Mouse (Mus musculus) CH12.LX (cell line): Measurements from ENCODE around the gene Hebp1.

Source experiments
- CTCF ChIP-seq, 2 experiments: IDR thresholded peaks in 1 of 2; conservative IDR thresholded peaks in 1 of 2; 2 replicates each; pipeline ENCODE4 v1.5.1; 2011 to 2012; ENCODE audit warnings: low read depth in 2 of 2, low read length in 2 of 2, improper control_type of control experiment in 1 of 2, inconsistent platforms in 1 of 2, mild to moderate bottlenecking in 1 of 2, moderate library complexity in 1 of 2
- E2F4 ChIP-seq: IDR thresholded peaks from 2 replicates; pipeline ENCODE4 v1.6.1; 2011; ENCODE audit warnings: low read depth, low read length, improper control_type of control experiment; ENCODE audit not compliant: insufficient replicate concordance
- HCFC1 ChIP-seq: IDR thresholded peaks from 2 replicates; pipeline ENCODE4 v1.6.1; 2012; ENCODE audit warnings: low read depth, mild to moderate bottlenecking, inconsistent platforms, low read length, improper control_type of control experiment
- MAZ ChIP-seq: IDR thresholded peaks from 2 replicates; pipeline ENCODE4 v1.6.1; 2012; ENCODE audit warnings: low read depth, mild to moderate bottlenecking, inconsistent platforms, low read length, improper control_type of control experiment, moderate library complexity
- PAX5 ChIP-seq: IDR thresholded peaks from 2 replicates; pipeline ENCODE4 v1.6.1; 2012; ENCODE audit warnings: low read length, inconsistent platforms, mixed read lengths
- POLR2A ChIP-seq: IDR thresholded peaks from 2 replicates; pipeline ENCODE4 v1.6.1; 2011; ENCODE audit warnings: low read depth, mild to moderate bottlenecking, improper control_type of control experiment, low read length
- RAD21 ChIP-seq: IDR thresholded peaks from 2 replicates; pipeline ENCODE4 v1.6.1; 2011; ENCODE audit warnings: low read depth, mild to moderate bottlenecking, low read length, improper control_type of control experiment, moderate library complexity
- SMC3 ChIP-seq: IDR thresholded peaks from 2 replicates; pipeline ENCODE4 v1.6.1; 2011; ENCODE audit warnings: low read depth, low read length, improper control_type of control experiment
- ZC3H11A ChIP-seq: IDR thresholded peaks from 2 replicates; pipeline ENCODE4 v1.6.1; 2012; ENCODE audit warnings: low read depth, mild to moderate bottlenecking, inconsistent platforms, low read length, improper control_type of control experiment
- ZKSCAN1 ChIP-seq: IDR thresholded peaks from 2 replicates; pipeline ENCODE4 v1.6.1; 2012; ENCODE audit warnings: low read depth, inconsistent platforms, low read length, improper control_type of control experiment, borderline replicate concordance
- ZMIZ1 ChIP-seq: IDR thresholded peaks from 2 replicates; pipeline ENCODE4 v1.6.1; 2012; ENCODE audit warnings: low read depth, mild to moderate bottlenecking, inconsistent platforms, low read length, improper control_type of control experiment

DNA sequence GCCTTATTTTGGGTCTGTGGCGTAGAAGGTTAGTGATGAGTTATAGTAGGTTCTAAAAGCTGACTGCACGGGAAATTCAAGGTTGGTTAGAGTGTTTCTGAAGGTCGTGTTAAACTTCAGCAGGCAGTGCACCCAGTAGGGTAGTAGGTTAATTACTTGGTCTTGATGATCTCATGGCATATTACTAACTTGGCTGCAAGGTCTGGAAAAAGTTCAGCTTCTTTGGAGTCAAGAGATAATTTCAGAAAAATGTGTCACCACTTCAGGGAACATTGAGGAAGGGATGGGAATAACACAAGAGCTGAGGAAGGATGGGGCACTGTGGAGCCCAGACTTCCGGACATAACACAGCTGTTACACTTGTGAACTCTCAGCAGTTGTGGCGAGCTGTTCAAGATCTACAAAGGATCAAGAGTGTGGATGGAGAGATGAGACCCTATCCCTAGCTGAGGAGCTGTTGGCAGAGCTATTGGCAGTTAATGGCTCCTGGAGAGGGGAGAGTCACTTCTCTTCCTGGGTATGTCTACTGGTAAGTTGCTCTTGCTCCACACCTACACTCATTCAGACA, 95.0 kb downstream of the Hebp1 start:
- TF ChIP-seq CTCF (conservative IDR thresholded peaks at IDR 0.05 in 1 of 2, IDR thresholded peaks at IDR 0.05 in 1 of 2; ENCODE audit: low read depth in 2 of 2, low read length in 2 of 2) (no peak), E2F4 (no peak), POLR2A (no peak), HCFC1 (no peak), RAD21 (no peak), ZMIZ1 (no peak), ZKSCAN1 (no peak), SMC3 (no peak), PAX5 (no peak), MAZ (no peak), ZC3H11A (no peak)
